Mouse (Mus musculus): Measurements from ENCODE around the gene Adcy7.

Adcy7 gene

GRCm38 (mm10) chr8:88272231-88273050 lies at the start of gene Adcy7:
Gene Adcy7 (plus strand): TSS chr8:88272403.
- peak; percentile 80 to 83 for DNase-seq

DNA sequence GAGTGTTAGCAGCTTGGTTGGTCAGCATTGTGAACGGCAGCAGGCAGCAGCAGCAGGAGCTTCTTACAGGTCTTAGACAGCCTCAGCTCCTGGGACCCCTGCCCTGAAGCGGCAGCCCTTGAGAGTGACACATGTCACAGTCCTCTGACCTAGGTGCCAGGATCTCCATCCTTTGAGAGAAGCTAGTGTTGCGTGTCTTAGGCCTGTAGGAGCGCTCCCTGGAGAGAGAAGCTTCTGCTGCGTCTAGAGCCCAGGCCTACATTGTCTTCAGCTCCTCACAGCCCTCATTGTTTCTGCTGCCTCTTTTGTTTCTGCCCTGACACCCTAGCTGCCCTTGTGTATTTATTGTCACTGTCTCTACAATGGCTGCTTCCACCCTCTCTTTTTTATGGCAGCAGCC lies 46.8 kb upstream of the Adcy7 start:
- no peak for DNase-seq

DNA sequence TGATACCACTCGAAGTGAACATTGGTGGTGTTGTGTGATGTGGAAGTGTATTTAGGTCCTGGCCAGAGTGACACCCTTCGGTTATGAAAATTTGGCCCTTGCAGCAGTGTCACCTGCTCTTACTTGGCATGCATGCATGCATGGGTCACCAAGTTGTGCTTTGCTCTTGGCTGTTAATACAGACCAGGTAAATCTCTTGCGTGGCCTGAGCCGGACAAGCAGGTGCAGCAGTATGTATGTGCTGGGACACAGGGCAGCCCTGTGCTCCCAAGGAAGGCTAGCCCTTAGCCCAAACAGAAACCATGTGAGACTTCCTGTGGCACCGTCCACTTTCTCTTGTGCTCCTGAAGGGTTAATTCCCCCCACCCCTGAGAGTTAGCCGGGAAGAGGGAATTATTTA lies 44.4 kb upstream of the Adcy7 start:
- no peak for DNase-seq

DNA sequence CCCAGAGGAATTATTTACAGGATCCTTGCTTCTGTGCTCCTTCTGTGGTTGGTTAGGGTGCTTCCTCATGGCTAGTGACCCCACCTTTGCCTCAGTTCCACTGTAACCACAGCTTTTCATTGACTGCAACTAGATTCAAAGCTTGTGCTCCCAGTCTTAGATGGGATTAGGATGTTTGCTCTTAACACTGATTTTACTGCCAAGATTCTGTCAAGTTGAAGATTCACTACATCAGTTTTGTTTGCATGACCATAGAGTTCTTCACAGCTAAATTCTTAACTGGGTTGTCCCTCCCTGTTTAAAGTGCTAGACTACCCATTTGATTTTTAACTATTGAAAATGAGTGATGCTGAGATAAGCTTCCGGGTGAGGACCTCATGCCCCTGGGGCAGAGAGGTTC lies 43.9 kb upstream of the Adcy7 start:
- no peak for DNase-seq

GRCm38 (mm10) chr8:88228800-88229199 lies 43.4 kb upstream of the Adcy7 start:
- DNase-seq = no peak

GRCm38 (mm10) chr8:88236666-88237065 lies 35.5 kb upstream of the Adcy7 start:
- no peak for DNase-seq

GRCm38 (mm10) chr8:88237606-88238005 lies 34.6 kb upstream of the Adcy7 start:
- DNase-seq = no peak

GRCm38 (mm10) chr8:88239277-88239676 lies 32.9 kb upstream of the Adcy7 start:
- DNase-seq = no peak

GRCm38 (mm10) chr8:88241871-88242270 lies 30.3 kb upstream of the Adcy7 start:
- peak; percentile 7 to 16 for DNase-seq

DNA sequence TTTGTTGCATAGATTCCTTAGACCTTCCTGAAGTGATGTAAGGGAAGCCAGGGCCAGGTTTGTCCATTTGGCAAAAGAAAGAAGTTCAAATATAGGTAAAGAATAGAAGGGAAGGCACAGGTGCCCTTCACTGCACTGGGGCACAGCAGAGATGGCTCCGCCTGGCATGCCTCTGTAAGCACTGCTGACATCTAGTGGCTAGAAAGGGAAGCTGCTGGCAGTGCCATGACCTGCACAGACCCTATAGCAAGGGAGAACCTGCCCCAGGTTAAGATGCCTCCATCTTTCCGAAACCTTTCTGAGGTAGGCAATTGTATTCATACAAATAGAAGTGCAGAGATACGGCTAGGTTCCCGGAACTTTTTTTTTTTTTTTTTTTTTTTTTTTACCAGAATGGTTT lies 27.9 kb upstream of the Adcy7 start:
- DNase-seq = peak; percentile 68 to 71

DNA sequence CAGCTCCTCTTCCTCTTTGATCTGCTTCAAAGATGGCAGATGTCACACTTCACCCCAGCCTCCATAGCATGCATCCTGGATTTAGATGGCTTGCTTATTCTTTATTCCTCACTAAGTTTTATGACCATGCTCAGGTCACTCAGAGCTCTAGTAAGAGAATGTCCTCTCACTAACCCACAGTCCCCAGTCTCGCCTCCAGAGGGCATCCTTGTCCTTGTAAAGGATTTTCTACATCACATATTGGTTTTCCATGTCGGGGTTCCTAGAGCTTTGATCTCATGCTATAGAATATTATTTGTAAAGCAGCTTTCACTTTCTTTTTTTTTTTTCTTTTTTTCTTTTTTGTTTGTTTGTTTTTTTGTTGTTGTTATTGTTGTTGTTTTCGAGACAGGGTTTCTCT lies 19.4 kb upstream of the Adcy7 start:
- DNase-seq = peak; percentile 38 to 53

DNA sequence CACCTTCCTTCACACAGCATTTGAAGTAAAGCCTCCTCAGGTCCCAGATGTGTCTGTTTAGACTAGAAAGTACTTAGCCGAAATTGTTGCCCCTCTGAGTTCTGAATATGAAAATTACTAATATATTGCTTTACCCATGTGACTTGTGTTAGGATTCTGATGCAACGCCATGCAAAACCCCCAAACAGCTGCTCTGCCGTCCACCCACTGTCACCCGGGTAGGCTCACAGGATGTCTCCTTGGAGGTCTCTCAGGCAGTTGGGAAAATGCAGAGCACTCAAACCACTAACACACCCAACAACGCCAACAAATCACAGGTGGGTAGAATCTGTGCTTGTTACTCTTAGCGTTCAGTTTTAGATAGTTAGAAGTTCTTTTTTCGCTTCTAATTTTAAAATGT lies 17.2 kb upstream of the Adcy7 start:
- DNase-seq = no peak

DNA sequence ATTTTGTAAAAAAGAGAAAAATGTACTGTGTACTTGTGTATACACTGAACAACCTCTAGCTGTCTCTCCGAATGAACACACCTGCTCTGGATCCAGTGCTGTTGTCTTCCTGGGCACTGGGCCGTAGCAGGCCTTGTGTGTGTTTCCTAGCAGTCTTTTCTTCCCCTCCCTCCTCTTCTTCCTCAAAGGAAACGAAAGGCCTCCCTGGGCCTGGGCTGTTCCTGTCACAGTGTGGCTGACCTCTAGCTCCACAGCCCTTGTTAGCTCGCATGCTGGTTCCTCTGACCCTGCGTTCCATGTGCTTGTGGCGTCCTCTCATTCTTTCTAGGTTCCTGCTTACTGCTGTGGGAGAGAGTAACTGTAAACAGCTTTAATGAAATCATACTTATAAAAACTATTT lies 14.2 kb upstream of the Adcy7 start:
- no peak for DNase-seq

GRCm38 (mm10) chr8:88258544-88258943 lies 13.7 kb upstream of the Adcy7 start:
- DNase-seq = no peak

DNA sequence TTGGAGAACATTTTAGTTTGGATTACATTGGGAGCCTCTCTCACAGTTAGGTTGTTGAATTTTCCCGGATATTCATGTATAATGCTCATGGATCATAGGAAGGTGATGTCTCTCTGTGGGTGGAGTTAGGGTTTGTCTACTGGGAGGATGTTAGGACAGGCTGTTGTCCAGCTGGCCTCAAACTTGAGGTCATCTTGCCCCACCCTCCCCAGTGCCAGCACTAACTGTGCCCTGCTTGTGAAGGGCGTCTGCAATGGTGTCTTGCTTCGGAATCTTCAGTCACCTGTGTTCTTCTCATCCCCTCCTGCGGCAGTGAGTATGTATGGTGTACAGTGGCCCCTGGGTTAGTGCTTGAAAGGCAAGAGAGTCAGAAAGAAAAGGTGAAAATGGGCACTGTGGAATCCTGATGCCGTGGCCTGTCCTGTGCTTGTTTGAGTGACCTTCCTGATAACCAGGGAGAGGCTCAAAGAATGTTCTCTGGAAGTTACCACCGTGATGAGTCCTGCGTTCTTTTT lies 11.7 kb upstream of the Adcy7 start:
- no peak for DNase-seq

DNA sequence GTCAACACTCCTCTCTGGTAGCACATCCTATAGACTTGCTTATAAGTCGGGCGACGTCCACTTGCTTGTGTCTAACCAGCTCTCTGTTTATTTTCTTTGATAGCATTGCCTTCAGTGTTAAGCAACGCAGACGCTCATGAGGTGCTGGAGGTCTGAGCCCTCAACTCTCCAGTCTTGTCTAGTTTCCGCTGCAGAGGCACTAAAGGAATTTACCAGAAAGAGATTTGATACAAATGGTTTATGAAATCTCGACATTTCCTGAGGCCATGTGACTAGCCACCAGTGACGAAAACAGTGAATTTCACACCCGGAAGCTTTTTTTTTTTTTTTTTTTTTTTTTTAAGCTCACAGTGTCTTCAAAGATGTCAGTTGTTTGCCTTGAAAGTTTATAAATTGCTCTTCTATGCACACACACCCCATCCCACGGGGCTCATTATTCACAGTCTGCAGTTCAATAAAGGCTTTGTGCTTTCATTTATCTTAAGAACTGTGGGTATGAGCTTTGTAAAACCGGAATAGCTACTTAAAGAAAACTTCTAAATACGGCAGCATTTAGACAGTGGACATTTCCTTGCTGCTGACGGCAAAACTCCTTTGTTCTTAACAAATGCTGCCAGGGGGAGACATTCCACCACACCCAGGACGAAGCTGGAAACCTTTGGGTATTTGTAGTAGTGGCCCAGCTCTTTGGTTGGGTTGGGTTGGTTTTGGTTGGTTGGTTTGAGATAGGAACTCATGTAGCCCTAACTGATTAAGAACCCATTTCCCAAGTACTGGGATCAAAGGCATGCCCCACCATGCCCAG lies 9.2 kb upstream of the Adcy7 start:
- DNase-seq = no peak

DNA sequence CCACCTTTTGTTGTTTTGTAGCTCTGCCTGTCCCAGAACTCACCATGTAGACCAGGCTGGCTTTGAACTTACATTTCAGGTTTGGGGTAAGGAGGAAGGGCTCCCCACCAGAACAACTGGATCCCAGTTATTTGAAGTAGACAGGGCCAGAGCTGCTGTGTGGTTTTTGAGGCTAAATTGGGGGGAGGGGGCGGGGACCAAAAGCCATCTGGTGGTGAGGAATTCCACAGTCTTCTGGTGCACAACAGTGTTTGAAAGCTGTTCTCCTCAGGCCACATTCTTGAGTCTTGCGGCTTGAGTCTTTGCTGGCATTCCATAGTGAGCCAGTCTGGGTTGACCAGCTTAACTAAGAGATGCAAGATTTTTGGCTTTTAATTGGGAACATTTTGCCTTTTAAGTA lies 6.7 kb upstream of the Adcy7 start:
- DNase-seq = no peak

GRCm38 (mm10) chr8:88266170-88266800 lies 5.9 kb upstream of the Adcy7 start:
- peak; percentile 89 to 91 for DNase-seq

- no peak for DNase-seq
Measured at GRCm38 (mm10) chr8:88266801-88267403, 5.3 kb upstream of the Adcy7 start.

DNA sequence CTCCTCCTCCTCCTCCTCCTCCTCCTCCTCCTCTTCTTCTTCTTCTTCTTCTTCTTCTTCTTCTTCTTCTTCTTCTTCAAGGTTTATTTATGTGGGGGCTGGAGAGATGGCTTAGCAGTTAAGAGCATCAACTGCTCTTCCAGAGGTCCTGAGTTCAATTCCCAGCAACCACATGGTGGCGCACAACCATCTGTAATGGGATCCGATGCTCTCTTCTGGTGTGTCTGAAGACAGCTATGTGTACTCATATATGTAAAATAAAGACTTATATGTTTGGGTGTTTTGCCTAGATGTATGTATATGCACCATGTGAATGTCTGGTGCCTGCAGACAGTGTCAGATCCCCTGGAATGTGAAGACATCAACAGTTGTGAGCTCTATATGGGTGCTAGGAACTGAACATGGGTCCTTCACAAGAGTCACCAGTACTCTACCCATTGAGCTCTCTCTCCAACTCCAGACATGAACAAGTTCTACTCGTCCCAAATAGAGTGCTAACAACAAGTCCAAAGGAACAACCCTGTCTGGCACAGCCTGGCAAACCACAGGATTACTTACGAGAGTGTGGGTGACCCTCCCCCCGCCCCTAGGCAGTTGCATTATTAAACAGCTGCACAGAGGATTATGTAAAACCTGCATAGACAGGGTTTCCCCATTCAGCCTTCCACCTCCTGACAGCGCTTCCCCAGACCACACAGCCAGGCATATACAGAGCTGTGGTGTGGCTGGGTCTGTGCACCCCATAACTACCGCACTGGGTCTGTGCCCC lies 2.9 kb upstream of the Adcy7 start:
- peak; percentile 52 to 53 for DNase-seq

DNA sequence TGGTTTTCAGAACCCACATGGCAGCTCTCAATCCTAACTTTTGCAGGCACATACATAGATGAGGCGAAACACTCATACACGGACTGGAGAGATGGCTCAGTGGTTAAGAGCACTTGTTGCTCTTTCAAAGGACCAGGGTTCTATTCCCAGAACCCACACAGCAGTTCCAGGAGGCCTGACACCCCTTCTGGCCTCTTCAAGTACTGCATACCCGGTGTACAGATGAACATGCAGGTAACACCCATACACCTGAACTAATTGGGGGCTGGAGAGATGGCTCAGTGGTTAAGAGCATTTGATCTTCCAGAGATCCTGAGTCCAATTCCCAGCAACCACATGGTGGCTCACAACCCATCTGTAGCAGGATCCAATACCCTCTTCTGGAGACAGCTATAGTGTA lies 2.1 kb upstream of the Adcy7 start:
- DNase-seq = no peak

- no peak for DNase-seq
Measured at GRCm38 (mm10) chr8:88273051-88273430, 838 bp downstream of the Adcy7 start.

Data from B cell, adult 2 months (primary cell).